Mouse (Mus musculus) spleen, embryonic (tissue): ENCODE measurements around the gene Olfr351.

ENCODE experiments used
- CTCF ChIA-PET: fragments of 350-600 bp; sonication (Branson Sonifier 250); formaldehyde crosslinking; loops from one replicate; lab custom pipeline; 2022; lab: Charles Lee

The Olfr351 gene

DNA sequence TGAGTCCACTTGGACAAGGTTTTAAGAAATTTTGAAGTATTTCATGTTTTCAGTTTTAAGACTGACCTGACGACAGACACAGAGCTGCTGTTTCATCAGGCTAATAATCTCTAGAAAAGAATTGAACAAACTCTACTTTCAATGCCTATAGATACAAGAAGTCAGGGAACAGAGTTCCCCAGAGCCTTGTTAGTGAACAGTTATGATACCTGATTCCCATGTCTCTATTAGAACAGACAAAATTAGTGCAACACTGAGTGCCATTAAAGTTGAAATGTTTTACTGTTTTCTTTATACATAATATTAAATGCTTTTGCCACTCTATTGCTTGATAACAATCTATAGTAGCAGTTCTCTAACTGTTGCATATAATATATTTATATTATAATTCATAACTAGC is at the start of gene Olfr351:
Gene Olfr351 (minus strand): TSS at position 101 of the 400 bp plus-strand sequence.
- CTCF ChIA-PET = no interaction called here

- CTCF ChIA-PET = no interaction called here
Measured at GRCm38 (mm10) chr2:36905380-36905779, 42.9 kb upstream of the Olfr351 start, which contains the start of gene Olfr354. Olfr354 (plus strand) TSS chr2:36905680.

GRCm38 (mm10) chr2:36897114-36897513 is 34.7 kb upstream of the Olfr351 start:
- CTCF ChIA-PET = no interaction called here

GRCm38 (mm10) chr2:36892836-36893235 is 30.4 kb upstream of the Olfr351 start, which contains the start of gene Olfr353:
Olfr353 (minus strand) TSS chr2:36892936.
- CTCF ChIA-PET = no interaction called here

GRCm38 (mm10) chr2:36868160-36868559 is 5.7 kb upstream of the Olfr351 start, which contains the start of gene Olfr352:
Olfr352 (plus strand) TSS chr2:36868460.
- CTCF ChIA-PET = no interaction called here

DNA sequence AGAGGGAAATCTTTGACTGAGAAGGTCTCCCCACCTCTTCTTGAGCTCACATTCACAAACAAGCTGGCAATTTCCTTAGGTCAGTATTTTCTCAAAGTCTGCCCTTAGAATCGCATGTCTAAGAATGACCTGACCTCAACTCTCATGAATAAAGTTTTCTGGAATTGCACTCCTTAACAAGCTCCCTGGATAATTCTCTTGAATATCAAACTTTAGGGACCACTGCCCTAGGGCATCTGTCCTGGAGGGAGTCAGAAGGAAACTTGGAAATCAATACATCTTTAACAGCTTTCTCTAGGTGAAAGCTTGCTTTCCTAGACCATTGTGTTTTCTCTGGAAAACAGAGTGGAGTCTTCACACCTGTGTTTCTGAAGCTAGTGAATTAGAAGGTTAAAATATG is 16.4 kb downstream of the Olfr351 start, which contains the start of gene Olfr350:
Gene Olfr350 (plus strand): TSS at position 301 of the 400 bp plus-strand sequence.
- CTCF ChIA-PET = no interaction called here

DNA sequence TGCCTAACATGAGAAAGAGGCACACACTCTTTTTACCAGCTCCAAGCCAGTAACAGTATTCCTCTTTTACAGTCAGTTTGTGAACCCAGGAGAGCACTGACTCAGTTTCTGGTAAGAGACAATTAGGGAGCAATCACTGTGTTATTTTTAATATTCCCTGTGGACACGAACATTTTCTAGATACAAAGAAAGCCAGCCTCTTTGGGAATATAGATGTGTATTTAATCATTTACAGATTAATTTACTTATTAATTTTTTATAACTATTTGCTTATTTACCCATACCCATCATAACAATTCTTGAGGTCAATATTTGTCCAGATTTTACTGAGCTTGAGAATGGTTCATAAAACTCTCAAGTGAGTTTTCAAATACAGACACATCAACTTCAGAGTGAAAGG is 45.5 kb downstream of the Olfr351 start, which contains the start of gene Olfr3:
Gene Olfr3 (minus strand): TSS at position 101 of the 400 bp plus-strand sequence.
- CTCF ChIA-PET = no interaction called here
